Mouse (Mus musculus) liver, adult 2 months (tissue): ENCODE measurements around the gene Fam189a2.

Source experiments
- CTCF ChIP-seq: fragments of 200-500 bp; IDR thresholded peaks from 2 replicates; pipeline ENCODE4 v1.5.1; 2011; ENCODE audit warnings: low read depth, low read length, control low read depth
- POLR2A ChIP-seq: fragments of 200-500 bp; IDR thresholded peaks from 2 replicates; pipeline ENCODE4 v1.6.1; 2011; ENCODE audit warnings: low read length, control low read depth; ENCODE audit not compliant: insufficient read depth; ENCODE audit errors: extremely low read depth

DNA sequence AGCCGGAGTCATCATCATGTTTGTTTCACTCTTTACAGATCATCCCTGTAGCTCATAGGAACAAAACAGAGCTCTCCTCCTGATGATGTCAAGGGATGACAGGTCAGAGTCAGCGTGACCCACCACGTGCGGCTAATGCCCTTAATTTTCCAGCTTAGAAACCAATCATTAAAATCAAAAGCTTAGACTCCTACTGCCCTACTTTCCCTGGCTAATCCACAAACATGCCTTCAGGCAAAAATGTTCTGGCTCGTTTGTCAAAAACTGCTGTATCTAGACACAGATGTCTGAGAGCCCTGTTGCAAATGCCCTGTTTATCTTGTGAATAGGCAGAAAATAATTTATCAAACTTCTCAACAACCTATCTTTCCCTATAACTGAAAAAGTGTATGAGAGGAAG lies 4.9 kb downstream of the Fam189a2 start:
- TF ChIP-seq CTCF = no peak
- TF ChIP-seq POLR2A = no peak
